Mouse (Mus musculus): ENCODE measurements around the gene Stk38. TPM values are rescaled to one million over a fixed set of nuclear protein-coding genes. Genes with fewer than 3 reads are reported as not detected.

The Stk38 gene
- total and polyA plus RNA-seq, 3 experiments = 14.4 to 290 (median 49.3) TPM

DNA sequence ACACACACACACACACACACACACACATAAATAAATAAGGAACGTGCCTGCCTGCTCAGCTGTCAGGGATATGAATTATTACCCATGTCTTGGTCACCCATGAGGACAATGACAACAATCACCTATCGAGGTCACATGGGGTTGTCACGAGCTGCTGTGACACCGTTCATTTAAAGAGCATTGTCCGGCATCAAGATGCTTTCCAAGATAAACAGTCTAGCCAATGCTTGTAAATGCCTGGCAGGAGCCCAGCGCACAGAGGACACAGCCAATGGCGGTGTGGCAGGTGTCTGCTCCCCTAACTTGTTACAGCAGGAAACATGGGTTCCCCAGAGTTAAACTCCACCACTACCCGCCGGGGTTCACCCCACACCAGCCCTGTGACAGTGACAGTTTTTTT is 79.8 kb downstream of the Stk38 start:
- Histone ChIP-seq H3K9ac (ENCODE audit: control insufficient read depth, low read depth, low read length, poor library complexity, severe bottlenecking) (no peak overlapping the region), H3K4me1 (ENCODE audit: control insufficient read depth in 1 of 2, insufficient read depth in 2 of 2, low read length in 2 of 2) (peaks cover 0 to 20% of the 10 kb centered on the region in 2 experiments; a peak in 3 of 4 replicates), H3K4me3 (ENCODE audit: control insufficient read depth in 1 of 2, insufficient read depth in 1 of 2, low read depth in 2 of 2, low read length in 2 of 2) (no peak overlapping the region), H3K27ac (ENCODE audit: control insufficient read depth, low read depth, low read length) (no peak overlapping the region), H3K36me3 (ENCODE audit: control insufficient read depth in 1 of 2, insufficient read depth in 2 of 2, low read length in 2 of 2) (peaks cover 0 to 10% of the 10 kb centered on the region in 2 experiments; a peak in 2 of 4 replicates), H3K9me3 (replicated peaks; ENCODE audit: insufficient read depth, low read length) (no peaks in the 10 kb centered on the region), H3K79me2 (ENCODE audit: control insufficient read depth, insufficient read depth, low read length, poor library complexity) (no peaks in the 10 kb centered on the region; the same call in 1 of the 2 replicates), H3K27me3 (ENCODE audit: control insufficient read depth in 1 of 2, insufficient read depth in 2 of 2, low read length in 2 of 2) (no peaks in the 10 kb centered on the region)
- TF ChIP-seq RAD21 (IDR thresholded peaks at IDR 0.05; ENCODE audit: low read depth, low read length) (no peak), SIN3A (IDR thresholded peaks at IDR 0.05; ENCODE audit: low read length) (no peak), KAT2A (conservative IDR thresholded peaks at IDR 0.05; ENCODE audit: low read depth, low read length) (no peak), EP300 (IDR thresholded peaks at IDR 0.05; ENCODE audit: low read depth in 1 of 2, low read length in 2 of 2) (no peak), GABPA (IDR thresholded peaks at IDR 0.05; ENCODE audit: low read depth, low read length) (no peak), USF2 (IDR thresholded peaks at IDR 0.05; ENCODE audit: borderline replicate concordance in 1 of 2, insufficient read depth in 1 of 2, low read depth in 1 of 2, low read length in 2 of 2) (no peak), BHLHE40 (IDR thresholded peaks at IDR 0.05; ENCODE audit: borderline replicate concordance, low read depth, low read length) (no peak), JUND (IDR thresholded peaks at IDR 0.05; ENCODE audit: low read depth, low read length) (no peak)
- no peak for DNase-seq (ENCODE audit: low read depth, low spot score)

DNA sequence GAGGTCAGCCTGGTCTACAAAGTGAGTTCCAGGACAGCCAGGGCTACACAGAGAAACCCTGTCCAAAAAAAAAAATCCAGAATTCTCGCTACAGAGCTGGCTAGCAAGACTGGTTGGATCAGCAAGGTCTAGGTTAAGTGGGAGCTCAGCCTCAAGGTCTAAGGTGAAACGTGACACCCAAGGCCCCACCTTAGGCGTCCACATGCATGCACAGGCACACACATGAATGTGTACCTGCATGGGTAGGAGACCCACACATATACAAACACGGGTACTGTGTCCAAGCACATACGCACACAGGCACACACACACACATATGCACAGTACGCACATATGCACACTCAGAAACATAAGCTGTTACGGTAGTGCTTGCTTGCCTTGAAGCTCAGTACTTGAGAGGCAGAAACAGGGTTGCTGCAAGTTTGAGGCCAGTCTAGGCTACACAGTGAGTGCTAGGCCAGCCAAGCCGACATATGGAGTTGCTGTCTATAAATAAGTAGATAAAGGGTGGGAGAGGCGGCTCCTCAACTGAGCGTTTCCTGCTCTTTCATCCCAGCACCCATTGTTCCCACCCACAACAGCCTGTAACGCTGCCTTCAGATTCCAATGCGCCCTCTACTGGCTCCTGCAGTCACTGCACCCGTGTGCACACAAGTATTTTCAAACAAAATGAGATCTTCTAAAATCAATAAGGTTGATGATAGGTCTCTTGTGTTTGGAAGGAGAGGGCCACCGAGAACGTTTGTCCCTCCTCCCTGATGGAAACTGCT is 80.7 kb downstream of the Stk38 start:
- Histone ChIP-seq H3K27ac (ENCODE audit: control insufficient read depth, low read depth, low read length) (0 out of 2 replicates have a peak overlapping the region, but pooled peaks have one; percentile 11), H3K4me3 (ENCODE audit: control insufficient read depth in 1 of 2, insufficient read depth in 1 of 2, low read depth in 2 of 2, low read length in 2 of 2) (0 out of 4 replicates have a peak overlapping the region, but pooled peaks of 1 of the 2 experiments have one; percentile 5), H3K4me1 (ENCODE audit: control insufficient read depth in 1 of 2, insufficient read depth in 2 of 2, low read length in 2 of 2) (peaks cover 0 to 20% of the 10 kb centered on the region in 2 experiments; a peak in 3 of 4 replicates), H3K27me3 (ENCODE audit: control insufficient read depth in 1 of 2, insufficient read depth in 2 of 2, low read length in 2 of 2) (no peaks in the 10 kb centered on the region), H3K9ac (ENCODE audit: control insufficient read depth, low read depth, low read length, poor library complexity, severe bottlenecking) (0 out of 2 replicates have a peak overlapping the region, but pooled peaks have one; percentile 16), H3K36me3 (ENCODE audit: control insufficient read depth in 1 of 2, insufficient read depth in 2 of 2, low read length in 2 of 2) (peaks cover 0 to 10% of the 10 kb centered on the region in 2 experiments; a peak in 2 of 4 replicates), H3K79me2 (ENCODE audit: control insufficient read depth, insufficient read depth, low read length, poor library complexity) (no peaks in the 10 kb centered on the region; the same call in 1 of the 2 replicates), H3K9me3 (replicated peaks; ENCODE audit: insufficient read depth, low read length) (no peaks in the 10 kb centered on the region)
- DNase-seq (ENCODE audit: low read depth, low spot score) = peak; percentile 88
- peak; percentile 88 to 95 (median 94) for TF ChIP-seq CTCF (IDR thresholded peaks at IDR 0.05 in 2 of 3, conservative IDR thresholded peaks at IDR 0.05 in 1 of 3; ENCODE audit: control insufficient read depth in 1 of 3, insufficient read depth in 1 of 3, low read depth in 2 of 3, low read length in 3 of 3, poor library complexity in 1 of 3, severe bottlenecking in 1 of 3)
- TF ChIP-seq HCFC1 (IDR thresholded peaks at IDR 0.05; ENCODE audit: low read depth, low read length) = 0 out of 2 replicates have a peak, but pooled peaks have one; percentile 25
- TF ChIP-seq MXI1 (IDR thresholded peaks at IDR 0.05; ENCODE audit: low read depth, low read length) = peak; percentile 69; the same call in 1 of the 2 replicates
- 0 out of 2 replicates have a peak, but pooled peaks have one; percentile 15 for TF ChIP-seq MEF2A (IDR thresholded peaks at IDR 0.05; ENCODE audit: extremely low read depth, insufficient replicate concordance, low read depth, low read length, poor library complexity, severe bottlenecking)
- peak; percentile 29 for TF ChIP-seq RAD21 (IDR thresholded peaks at IDR 0.05; ENCODE audit: low read depth, low read length)
- no peak for TF ChIP-seq ZNF384 (IDR thresholded peaks at IDR 0.05; ENCODE audit: low read depth, low read length)
- no peak for TF ChIP-seq POLR2AphosphoS5 (IDR thresholded peaks at IDR 0.05; ENCODE audit: borderline replicate concordance, low read depth, low read length)
- TF ChIP-seq SMC3 (IDR thresholded peaks at IDR 0.05; ENCODE audit: low read depth, low read length) = peak; percentile 65
- 0 out of 2 replicates have a peak, but pooled peaks have one; percentile 36 for TF ChIP-seq SIN3A (IDR thresholded peaks at IDR 0.05; ENCODE audit: low read length)
